15 mouse cellular contexts compared by ENCODE assay signal in genomic region chr17:81270235-81270634, GRCm38 (mm10).
DNase-seq lines count a peak whose midpoint lies in the region; ATAC-seq and TF ChIP-seq lines count a peak whose summit lies in the region.
"Had no signal": no experiment of that assay in that cellular context is flagged by ENCODE, and none has a peak within 500 bp of the region (broad histone marks: within the 10 kb centered on the region; RNA-seq: fewer than 3 reads in every experiment).

No protein-coding gene starts in this region.

- no peak overlapping the region for H3K27ac ChIP-seq in intestine, embryonic 15.5 days
- H3K27ac ChIP-seq in intestine, postnatal 0 days (ENCODE audit: low read depth, low read length), result no peak overlapping the region
- H3K27ac ChIP-seq in hindbrain, embryonic 16.5 days (ENCODE audit: low read depth, low read length), result no peak overlapping the region
- no peak overlapping the region for H3K27ac ChIP-seq in forebrain, embryonic 12.5 days
- H3K27ac ChIP-seq: hindbrain, embryonic 13.5 days; limb, embryonic 15.5 days had no signal

- H3K27me3 ChIP-seq in intestine, embryonic 15.5 days (replicated peaks), result no peaks in the 10 kb centered on the region
- no peaks in the 10 kb centered on the region for H3K27me3 ChIP-seq in intestine, postnatal 0 days (replicated peaks; ENCODE audit: control insufficient read depth, insufficient read depth, low read length)
- no peaks in the 10 kb centered on the region for H3K27me3 ChIP-seq in hindbrain, embryonic 16.5 days (replicated peaks; ENCODE audit: control insufficient read depth, insufficient read depth, low read length)
- H3K27me3 ChIP-seq in forebrain, embryonic 12.5 days, result no peaks in the 10 kb centered on the region
- H3K27me3 ChIP-seq: hindbrain, embryonic 13.5 days; limb, embryonic 15.5 days had no signal

- no peak overlapping the region for H3K4me2 ChIP-seq in intestine, embryonic 15.5 days (replicated peaks)
- no peak overlapping the region for H3K4me2 ChIP-seq in intestine, postnatal 0 days (replicated peaks; ENCODE audit: low read depth)
- no peak overlapping the region for H3K4me2 ChIP-seq in hindbrain, embryonic 16.5 days (ENCODE audit: low read length)
- no peak overlapping the region for H3K4me2 ChIP-seq in forebrain, embryonic 12.5 days
- H3K4me2 ChIP-seq: hindbrain, embryonic 13.5 days; limb, embryonic 15.5 days; midbrain, embryonic 11.5 days had no signal

- no peak overlapping the region for H3K9ac ChIP-seq in intestine, embryonic 15.5 days
- no peak overlapping the region for H3K9ac ChIP-seq in intestine, postnatal 0 days (ENCODE audit: low read depth, low read length)
- no peak overlapping the region for H3K9ac ChIP-seq in hindbrain, embryonic 16.5 days (ENCODE audit: low read depth, low read length)
- no peak overlapping the region for H3K9ac ChIP-seq in forebrain, embryonic 12.5 days
- H3K9ac ChIP-seq: hindbrain, embryonic 13.5 days; limb, embryonic 15.5 days had no signal

- no peaks in the 10 kb centered on the region for H3K9me3 ChIP-seq in intestine, embryonic 15.5 days
- no peaks in the 10 kb centered on the region for H3K9me3 ChIP-seq in intestine, postnatal 0 days (ENCODE audit: control insufficient read depth)
- H3K9me3 ChIP-seq in hindbrain, embryonic 16.5 days (ENCODE audit: control insufficient read depth, low read length), result no peaks in the 10 kb centered on the region
- no peaks in the 10 kb centered on the region for H3K9me3 ChIP-seq in forebrain, embryonic 12.5 days
- H3K9me3 ChIP-seq: hindbrain, embryonic 13.5 days; limb, embryonic 15.5 days had no signal

- no peaks in the 10 kb centered on the region for H3K36me3 ChIP-seq in intestine, embryonic 15.5 days
- no peaks in the 10 kb centered on the region for H3K36me3 ChIP-seq in intestine, postnatal 0 days (ENCODE audit: control insufficient read depth, insufficient read depth)
- no peaks in the 10 kb centered on the region for H3K36me3 ChIP-seq in hindbrain, embryonic 16.5 days (ENCODE audit: control insufficient read depth, insufficient read depth, low read length)
- no peaks in the 10 kb centered on the region for H3K36me3 ChIP-seq in forebrain, embryonic 12.5 days (replicated peaks)
- H3K36me3 ChIP-seq: hindbrain, embryonic 13.5 days; limb, embryonic 15.5 days had no signal

- WGBS in intestine, embryonic 15.5 days, result 3% methylated on average over 1 of the region's 1 CpGs
- WGBS in intestine, postnatal 0 days, result 0% methylated on average over 1 of the region's 1 CpGs
- WGBS in hindbrain, embryonic 16.5 days, result 42% methylated on average over 1 of the region's 1 CpGs
- WGBS in forebrain, embryonic 12.5 days, result 54% methylated on average over 1 of the region's 1 CpGs

- H3K4me1 ChIP-seq in intestine, embryonic 15.5 days (replicated peaks), result no peaks in the 10 kb centered on the region
- H3K4me1 ChIP-seq in intestine, postnatal 0 days (replicated peaks; ENCODE audit: control insufficient read depth, insufficient read depth, low read length), result no peaks in the 10 kb centered on the region
- H3K4me1 ChIP-seq in hindbrain, embryonic 16.5 days (ENCODE audit: control insufficient read depth, insufficient read depth, low read depth, low read length), result no peaks in the 10 kb centered on the region
- H3K4me1 ChIP-seq in forebrain, embryonic 12.5 days, result no peaks in the 10 kb centered on the region
- H3K4me1 ChIP-seq: hindbrain, embryonic 13.5 days; limb, embryonic 15.5 days had no signal

- peak; percentile 25; the same call in 1 of the 2 replicates for ATAC-seq in intestine, embryonic 15.5 days
- no peak for ATAC-seq in intestine, postnatal 0 days
- no peak for ATAC-seq in hindbrain, embryonic 16.5 days
- ATAC-seq in forebrain, embryonic 12.5 days (ENCODE audit: low FRiP score), result no peak

- H3K4me3 ChIP-seq in intestine, embryonic 15.5 days (replicated peaks), result no peak overlapping the region
- H3K4me3 ChIP-seq in intestine, postnatal 0 days (ENCODE audit: low read depth, low read length), result no peak overlapping the region
- no peak overlapping the region for H3K4me3 ChIP-seq in hindbrain, embryonic 16.5 days (ENCODE audit: low read length)
- no peak overlapping the region for H3K4me3 ChIP-seq in forebrain, embryonic 12.5 days (replicated peaks)
- H3K4me3 ChIP-seq: hindbrain, embryonic 13.5 days; limb, embryonic 15.5 days had no signal

- DNase-seq in MN1 (ENCODE audit: low spot score), result peak; percentile 69
- peak; percentile 26 for DNase-seq in embryo, embryonic 10.5 days (ENCODE audit: low spot score)
- DNase-seq in kidney, postnatal 14 days, result peak; percentile 29
- no peak for DNase-seq in cerebellum, adult 11-12 months
- DNase-seq: cerebellum, adult 2 months; heart, adult 18-20 months; right cerebral cortex, postnatal 25 days; thymus, postnatal 14 days had no signal

- no peak for TF ChIP-seq CTCF in intestine, postnatal 0 days (IDR thresholded peaks at IDR 0.05; ENCODE audit: low read depth)
